Mouse (Mus musculus) induced T-regulatory cell, adult 2 months (primary cell): Measurements from ENCODE around the gene Rnf180.

Experiments
- DNase-seq: peaks from one replicate; pipeline ENCODE4 v3.0.0-alpha.2; 2012; ENCODE audit warnings: low read depth

The Rnf180 gene

DNA sequence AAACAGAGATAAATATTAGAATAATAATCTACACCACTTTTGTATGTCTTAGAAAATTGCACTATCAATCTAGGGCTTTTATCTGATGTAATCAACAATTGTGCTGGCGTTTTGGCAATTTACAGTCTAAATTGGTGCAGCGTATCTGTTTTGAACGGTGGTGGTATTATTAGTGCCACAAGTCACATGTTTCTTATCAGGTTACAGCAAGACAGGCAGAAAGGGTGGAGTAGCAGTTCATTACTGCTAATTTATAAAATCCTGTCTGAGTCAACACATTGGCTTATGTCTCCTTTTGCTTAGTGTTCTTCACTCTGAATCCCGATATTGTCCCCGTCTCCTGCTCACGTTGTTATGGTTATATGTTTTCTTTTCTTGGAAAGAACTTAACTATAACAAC is 164.5 kb downstream of the Rnf180 start:
- DNase-seq, result no peak

DNA sequence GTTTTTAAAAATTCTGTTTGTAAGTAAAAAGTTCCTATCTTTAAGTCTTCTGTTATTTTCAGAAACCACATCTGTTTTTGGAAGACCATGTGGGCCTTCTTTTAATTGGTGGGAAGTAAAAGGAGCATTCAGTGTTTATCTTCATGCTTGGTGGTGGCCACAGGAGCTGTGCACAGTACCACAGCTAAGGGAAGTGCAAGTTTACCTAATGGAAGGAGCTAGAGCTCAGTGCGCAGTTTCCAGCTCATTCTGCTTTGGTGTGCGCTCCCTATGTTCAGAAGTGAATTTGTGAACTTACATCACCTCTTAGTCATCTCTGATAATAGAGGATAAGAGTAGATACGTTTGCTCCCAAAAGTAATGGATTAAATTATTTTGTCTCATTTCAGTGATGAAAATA is 172.5 kb downstream of the Rnf180 start:
- DNase-seq, result no peak

GRCm38 (mm10) chr13:105121617-105122016 is 173.0 kb downstream of the Rnf180 start:
- DNase-seq, result no peak

GRCm38 (mm10) chr13:105111599-105111998 is 183.0 kb downstream of the Rnf180 start:
- DNase-seq, result no peak

DNA sequence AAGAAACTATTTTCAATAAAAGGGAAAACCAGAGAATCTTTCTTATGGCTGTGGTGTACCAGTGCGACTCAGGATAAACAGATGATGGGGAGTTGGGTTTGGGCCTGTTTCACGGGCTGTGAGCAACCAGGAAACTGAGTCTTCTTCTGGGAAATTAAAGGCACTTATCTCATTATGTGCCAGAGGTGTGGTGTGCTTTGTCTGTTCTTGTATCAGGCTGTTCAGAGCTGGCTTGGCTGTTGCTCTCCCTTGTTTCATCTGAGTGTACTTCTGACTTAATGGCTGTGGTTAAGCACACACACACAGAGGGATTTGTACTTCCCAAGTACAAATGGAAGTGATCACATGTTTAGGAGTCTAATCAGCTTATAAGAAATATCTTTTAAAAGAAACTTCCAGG is 190.2 kb downstream of the Rnf180 start:
- DNase-seq, result no peak

- DNase-seq, result no peak
These were observed 193.9 kb downstream of the Rnf180 start for GRCm38 (mm10) chr13:105100705-105101104.

DNA sequence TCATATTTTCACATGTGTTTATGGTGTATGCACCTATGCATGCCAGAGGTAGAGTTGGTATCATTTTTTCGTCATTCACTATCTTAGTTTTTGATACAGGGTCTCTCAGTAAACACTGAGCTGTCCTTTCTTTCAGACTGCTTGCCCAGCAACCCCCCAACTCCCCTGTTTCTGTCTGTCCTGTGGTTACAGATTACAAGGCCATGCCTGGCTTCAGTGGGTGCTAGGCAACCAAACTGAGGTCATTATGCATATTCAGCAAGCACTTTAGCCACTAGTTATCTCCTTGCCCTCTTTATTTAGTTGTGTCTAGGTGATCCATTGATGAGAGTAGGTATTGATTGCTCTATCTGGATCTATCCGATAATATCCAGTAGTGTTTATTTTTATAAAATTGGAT is 198.3 kb downstream of the Rnf180 start:
- DNase-seq, result no peak

DNA sequence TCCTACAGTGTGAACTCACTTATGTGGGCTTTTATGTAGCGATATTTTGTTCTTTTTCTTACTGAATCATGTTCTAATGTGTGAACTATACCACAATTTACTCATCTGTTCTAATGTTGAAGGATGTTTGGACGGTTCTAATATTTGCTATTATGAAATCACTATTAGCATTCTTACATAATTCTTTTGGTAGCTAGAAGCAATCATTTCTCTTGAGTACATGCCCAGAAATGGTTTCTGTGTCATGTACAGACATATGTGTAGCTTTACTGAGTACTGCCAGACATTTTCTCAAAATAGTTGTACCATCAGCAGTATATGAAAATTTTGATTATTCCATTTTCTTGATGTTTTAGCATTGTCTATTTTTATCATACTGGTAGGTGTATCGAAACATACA is 205.3 kb downstream of the Rnf180 start:
- no peak for DNase-seq

GRCm38 (mm10) chr13:105081862-105082261 is 212.8 kb downstream of the Rnf180 start, which contains the start of gene 4933425L06Rik:
Gene 4933425L06Rik, plus strand, starts transcription at chr13:105082122.
- no peak for DNase-seq
